Mouse (Mus musculus): ENCODE results near the gene Cnot11.

The Cnot11 gene

DNA sequence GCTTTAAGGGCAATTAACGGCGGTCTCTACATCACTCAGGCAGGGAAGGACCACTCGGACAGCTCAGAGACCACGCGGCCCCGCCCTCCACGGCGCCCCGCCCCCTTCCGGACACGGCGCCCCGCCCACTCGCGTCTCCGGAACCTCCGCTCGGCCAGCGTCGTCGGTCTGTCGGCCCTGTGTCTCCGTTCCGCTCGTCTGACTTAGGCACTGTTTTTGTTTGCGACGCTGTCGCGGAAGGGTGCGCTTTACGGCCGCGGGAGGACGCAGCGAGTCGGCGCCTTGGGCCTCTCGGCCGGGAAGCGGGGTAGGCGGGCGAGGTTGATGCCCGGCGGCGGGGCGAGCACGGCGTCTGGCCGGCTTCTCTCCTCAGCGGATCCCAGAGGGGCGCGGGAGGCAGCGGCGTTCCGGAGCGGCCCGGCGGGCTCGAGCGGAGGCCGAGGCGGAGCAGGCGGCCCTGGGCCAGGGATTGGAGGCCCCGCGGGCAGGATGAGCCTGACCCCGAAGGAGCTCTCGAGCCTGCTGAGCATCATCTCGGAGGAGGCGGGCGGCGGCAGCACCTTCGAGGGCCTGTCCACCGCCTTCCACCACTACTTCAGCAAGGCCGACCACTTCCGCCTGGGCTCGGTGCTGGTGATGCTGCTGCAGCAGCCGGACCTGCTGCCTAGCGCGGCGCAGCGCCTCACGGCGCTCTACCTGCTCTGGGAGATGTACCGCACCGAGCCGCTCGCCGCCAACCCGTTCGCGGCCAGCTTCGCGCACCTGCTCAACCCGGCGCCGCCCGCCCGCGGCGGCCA lies 921 bp downstream of the Cnot11 start:
- DNase-seq (ENCODE audit: low spot score) = peak; percentile 97

DNA sequence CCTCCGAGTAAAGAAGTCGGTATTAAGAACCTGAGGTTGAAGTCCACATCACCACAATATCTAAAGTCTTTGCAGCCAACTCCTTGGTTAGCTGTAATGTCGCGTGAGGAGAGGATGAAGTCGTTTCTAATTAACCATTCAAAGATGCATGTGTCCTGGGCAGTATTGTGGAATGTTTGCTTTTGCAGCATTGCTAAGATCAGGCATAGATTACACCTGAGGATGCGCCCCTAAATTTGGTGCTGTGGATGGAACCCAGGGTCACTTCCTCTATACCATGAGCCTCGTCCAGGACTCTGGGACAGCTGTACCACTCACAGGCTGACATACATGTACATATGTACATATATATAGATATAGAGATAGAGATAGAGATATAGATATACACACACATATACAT lies 1.9 kb downstream of the Cnot11 start:
- DNase-seq (ENCODE audit: low spot score) = no peak

- no peak for DNase-seq (ENCODE audit: low spot score)
Observed at GRCm38 (mm10) chr1:39537631-39538380, 3.0 kb downstream of the Cnot11 start.

DNA sequence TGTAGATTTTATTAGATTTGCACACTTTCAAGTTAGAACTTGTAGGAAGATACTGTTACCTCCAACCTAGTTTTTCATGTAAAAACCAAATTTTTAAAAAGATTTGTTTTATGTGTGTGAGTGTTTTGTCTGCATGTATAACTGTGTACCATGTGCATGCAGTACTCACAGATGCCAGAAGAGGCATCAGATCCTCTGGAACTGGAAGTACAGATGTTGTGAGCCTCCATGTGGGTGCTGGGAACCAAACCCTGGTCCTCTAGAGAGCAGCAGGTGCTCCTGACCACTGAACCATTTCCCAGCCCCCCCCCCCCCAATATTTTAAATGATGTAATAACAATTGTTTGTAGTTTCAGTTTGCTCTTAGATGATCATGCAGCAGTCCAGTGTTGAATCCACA lies 5.8 kb downstream of the Cnot11 start:
- DNase-seq (ENCODE audit: low spot score) = no peak

DNA sequence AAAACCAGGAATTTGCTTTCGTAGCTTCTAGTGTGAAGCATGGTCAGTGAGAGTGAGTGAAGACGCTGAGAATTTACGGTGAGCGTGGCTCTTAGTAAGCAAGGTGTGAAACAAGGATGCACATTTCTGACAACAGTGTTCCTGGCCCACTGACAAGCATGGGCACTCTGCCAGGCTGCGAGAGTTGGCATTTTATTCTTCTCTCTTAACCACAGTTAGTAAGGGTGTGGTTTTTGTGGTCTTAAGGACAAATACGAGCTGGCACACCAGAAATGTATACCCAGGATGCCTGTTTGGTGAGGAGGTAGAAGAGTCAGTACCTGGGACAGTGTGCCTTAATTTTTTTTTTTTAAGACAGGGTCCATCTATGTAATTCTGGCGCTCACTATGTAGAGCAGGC lies 10.8 kb downstream of the Cnot11 start:
- peak; percentile 25 for DNase-seq (ENCODE audit: low spot score)

- no peak for DNase-seq (ENCODE audit: low spot score)
Observed at GRCm38 (mm10) chr1:39546160-39546866, 11.5 kb downstream of the Cnot11 start.

DNA sequence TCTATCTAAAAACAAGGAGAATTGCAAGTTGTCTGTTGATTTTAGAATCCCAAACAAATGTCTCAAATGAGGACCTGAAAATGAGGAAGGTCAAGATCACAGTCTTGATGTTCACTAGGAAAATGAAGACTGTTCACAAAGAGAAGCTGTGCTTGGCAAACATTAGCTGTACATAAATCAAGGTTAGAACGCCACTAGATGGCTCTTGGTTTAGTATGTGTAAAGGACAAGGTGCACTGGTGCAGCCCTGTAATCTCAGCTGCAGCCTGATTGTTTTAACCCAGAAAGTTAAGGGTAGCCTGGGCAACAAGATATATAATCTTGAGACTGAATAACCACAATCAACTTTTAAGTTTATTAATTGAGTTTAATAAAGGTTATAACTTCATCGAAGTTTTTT lies 12.4 kb downstream of the Cnot11 start:
- no peak for DNase-seq (ENCODE audit: low spot score)

DNA sequence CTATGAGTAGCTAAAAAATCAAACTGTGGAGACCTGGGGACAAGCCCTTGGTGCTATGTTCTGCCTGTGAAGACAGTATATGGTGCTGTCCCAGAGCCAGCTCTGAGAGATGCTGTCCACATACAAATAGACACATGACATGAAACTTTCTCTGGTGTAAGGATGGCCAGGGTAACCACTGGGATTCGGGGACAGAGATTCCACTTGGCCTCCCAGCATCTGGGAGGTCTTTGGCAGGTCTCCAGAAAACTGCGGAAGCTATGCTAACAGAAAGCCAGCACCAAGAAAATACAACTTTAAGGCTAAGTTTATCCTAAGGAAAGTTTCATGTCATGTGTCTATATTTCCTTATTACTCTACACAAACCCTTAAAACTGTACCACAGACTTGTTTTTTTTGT lies 15.0 kb downstream of the Cnot11 start:
- no peak for DNase-seq (ENCODE audit: low spot score)

GRCm38 (mm10) chr1:39555556-39556415 lies 21.0 kb downstream of the Cnot11 start:
- DNase-seq (ENCODE audit: low spot score) = no peak

DNA sequence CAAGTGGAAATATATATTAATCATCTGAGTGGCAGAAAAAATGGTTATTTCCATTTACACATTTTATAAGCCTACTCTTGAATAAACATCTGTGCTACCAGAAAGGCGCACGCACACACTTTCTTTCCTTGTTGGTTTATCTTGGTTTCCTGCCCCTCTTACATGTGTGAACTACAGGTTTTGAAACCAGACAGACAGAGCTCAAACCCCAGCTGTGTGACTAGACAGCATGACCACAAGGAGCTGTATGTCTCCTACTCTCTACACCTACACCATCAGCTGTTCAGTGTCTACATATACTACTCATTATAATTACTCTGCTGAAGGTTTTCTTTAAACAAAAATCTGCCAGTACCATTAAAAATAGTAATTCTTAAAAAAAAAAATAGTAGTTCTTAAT lies 24.2 kb downstream of the Cnot11 start:
- DNase-seq (ENCODE audit: low spot score) = no peak

DNA sequence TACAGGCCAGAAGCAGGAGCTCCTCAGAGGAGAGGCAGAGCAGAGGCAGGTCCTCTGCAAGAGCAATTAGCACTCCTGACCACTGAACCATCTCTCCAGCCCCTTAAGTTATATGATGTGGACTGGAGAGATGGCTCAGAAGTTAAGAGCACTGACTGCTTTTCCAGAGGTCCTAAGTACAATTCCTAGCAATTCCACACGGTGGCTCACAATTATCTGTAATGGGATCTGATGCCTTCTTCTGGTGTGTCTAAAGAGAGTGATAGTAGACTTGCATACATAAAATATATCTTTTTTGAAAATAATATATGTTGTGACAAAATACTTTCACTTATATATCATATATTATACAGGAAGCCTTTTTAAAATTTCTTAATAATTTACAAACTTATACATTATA lies 27.1 kb downstream of the Cnot11 start:
- no peak for DNase-seq (ENCODE audit: low spot score)

DNA sequence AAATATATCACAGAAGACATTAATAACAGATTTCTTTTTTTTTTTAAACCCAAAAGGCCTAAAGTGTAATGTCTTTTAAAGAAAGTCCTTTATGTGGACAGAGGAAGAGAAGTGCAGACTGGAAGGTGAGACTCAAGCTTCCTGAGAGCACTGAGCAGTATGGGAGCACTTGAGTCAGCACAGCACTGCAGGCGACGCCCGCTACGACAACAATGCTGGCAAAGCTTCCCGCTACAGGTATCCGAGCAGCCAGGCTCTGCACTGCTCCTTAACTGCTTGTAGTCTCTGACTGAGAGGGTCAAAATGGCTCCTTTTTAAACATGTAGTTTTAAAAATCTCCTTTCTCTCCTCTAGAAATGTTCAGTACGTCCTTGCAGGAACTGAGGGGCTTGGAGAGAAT lies 28.4 kb downstream of the Cnot11 start:
- DNase-seq (ENCODE audit: low spot score) = no peak

GRCm38 (mm10) chr1:39564603-39565002 lies 29.8 kb downstream of the Cnot11 start:
- no peak for DNase-seq (ENCODE audit: low spot score)

- no peak for DNase-seq (ENCODE audit: low spot score)
Observed at GRCm38 (mm10) chr1:39568079-39568478, 33.3 kb downstream of the Cnot11 start.

DNA sequence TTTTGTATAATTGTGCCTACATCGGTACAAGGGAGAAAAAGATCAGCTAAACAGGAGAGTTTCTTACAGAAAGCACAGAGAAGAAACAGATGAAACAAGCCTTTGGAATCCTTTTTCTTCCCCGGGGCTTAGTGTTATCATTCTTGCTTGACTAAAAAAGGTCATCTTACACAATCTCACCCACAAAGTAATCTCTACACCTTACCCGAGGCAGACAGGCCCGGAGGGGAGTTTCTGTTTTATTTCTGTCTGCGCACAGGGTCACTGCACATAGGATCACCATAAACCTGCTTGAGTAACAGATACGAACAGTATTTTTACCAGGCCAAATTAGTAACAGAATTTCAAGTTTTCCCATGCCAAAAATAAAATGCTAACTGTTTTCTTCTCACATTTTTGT lies 36.9 kb downstream of the Cnot11 start:
- no peak for DNase-seq (ENCODE audit: low spot score)

GRCm38 (mm10) chr1:39573890-39574289 lies 39.1 kb downstream of the Cnot11 start:
- DNase-seq (ENCODE audit: low spot score) = no peak

GRCm38 (mm10) chr1:39575778-39576375 lies 41.1 kb downstream of the Cnot11 start:
- DNase-seq (ENCODE audit: low spot score) = no peak

DNA sequence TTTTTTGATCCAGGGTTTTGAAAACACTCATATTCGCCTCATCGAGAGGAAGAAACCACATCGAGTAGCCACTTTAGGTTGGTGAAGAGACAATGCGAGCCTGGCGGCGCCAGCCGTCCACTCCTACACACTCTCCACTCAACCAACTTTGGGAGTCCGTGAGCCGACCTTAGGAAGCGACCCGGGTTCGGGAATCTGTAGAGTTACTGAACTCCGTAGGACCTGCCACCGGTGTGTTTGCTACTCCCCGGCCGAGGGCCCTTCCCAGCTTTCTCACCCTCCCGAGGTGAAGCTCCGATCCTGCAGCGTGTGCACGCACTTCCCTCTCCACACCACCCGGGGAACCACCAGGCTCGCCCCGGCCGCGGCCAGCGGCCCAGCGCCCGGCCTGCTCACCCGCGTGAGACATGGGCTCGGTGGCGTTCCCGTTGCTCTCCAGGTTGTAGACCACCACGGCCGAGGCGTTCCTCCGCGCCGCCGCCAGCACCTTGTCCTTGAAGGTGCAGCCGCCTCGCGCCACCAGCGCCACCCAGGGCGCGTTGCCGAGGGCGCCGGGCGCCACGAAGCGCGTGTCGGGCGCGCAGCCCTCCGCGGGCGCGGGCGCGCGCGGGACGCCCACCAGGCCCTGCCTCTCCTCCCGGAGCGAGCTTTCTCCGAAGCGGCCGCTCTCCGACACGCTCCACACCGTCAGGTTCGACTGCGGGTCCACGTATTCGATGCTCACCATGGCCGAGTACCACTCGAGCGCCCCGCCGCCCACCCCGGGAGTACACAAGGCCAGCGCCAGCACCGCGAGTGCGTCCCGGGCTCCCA lies 41.8 kb downstream of the Cnot11 start:
- DNase-seq (ENCODE audit: low spot score) = peak; percentile 54

GRCm38 (mm10) chr1:39577253-39577705 lies 42.5 kb downstream of the Cnot11 start, which contains the start of gene Rnf149:
Gene Rnf149, minus strand, starts transcription at chr1:39577405.
- peak; percentile 97 for DNase-seq (ENCODE audit: low spot score)

DNA sequence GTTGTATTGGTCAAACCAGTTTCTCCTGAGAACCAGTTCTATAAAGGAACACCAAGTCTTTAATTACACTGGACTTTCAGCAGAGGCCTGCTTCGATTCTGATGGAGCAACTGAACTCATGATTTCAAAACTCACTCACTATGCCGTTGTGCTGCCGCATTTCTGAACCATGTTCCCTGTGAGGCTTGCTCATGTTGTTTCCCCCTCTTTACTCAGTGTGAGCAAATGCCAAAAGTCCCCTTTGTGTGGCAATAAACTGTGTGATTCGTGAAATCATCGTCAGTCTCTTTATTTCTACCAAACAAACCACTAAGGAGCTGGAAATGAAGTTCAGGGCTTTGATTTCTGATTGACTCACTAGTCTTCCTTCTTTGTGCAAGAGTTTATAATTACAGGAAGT lies 43.7 kb downstream of the Cnot11 start:
- no peak for DNase-seq (ENCODE audit: low spot score)

Data from urinary bladder, postnatal 14 days (tissue).